Mouse (Mus musculus) spleen, adult 12 weeks (tissue): ENCODE results near the gene Lonp1.

Source experiments
- DNase-seq: peaks from one replicate; pipeline ENCODE4 v3.0.0; 2022; ENCODE audit warnings: low spot score

The Lonp1 gene

DNA sequence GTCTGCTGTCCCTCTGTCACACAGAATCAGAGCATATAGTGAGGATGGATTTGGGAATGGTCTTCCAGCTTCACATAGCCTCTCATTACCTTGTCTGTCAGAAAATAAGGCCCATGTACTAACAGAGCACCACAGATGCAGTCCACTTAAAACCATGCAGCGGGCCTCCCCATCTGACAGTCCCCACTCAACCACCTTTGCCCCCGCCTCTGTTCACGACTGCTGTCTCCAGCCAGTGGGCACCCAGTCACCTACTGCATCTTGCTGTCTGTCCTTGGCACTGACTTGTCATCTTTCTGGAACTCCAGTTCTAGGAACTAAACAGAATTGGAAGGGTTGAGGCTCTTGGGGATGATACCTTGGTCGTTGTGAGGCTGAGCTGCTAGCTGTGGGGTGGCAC lies 37.8 kb downstream of the Lonp1 start:
- no peak for DNase-seq

DNA sequence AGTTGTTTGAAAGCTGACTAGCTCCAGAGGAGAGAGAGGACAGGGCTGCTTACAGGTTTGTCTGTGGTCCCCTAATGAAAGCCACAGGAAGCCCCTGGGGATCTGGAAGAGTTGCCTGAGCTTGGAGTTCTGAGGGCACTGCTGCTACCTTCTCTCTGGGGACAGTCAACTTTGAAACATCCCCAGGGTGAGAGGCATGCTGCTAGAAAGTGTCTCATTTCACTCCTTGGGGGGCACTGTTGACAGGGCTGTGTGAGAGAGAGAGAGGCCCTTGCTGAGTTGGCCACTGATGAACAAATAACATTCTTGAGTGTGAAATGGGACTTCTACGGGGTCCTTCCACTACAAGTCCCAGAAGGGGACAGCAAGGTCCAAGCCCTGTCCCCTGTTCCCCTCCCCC lies 38.9 kb downstream of the Lonp1 start:
- no peak for DNase-seq

DNA sequence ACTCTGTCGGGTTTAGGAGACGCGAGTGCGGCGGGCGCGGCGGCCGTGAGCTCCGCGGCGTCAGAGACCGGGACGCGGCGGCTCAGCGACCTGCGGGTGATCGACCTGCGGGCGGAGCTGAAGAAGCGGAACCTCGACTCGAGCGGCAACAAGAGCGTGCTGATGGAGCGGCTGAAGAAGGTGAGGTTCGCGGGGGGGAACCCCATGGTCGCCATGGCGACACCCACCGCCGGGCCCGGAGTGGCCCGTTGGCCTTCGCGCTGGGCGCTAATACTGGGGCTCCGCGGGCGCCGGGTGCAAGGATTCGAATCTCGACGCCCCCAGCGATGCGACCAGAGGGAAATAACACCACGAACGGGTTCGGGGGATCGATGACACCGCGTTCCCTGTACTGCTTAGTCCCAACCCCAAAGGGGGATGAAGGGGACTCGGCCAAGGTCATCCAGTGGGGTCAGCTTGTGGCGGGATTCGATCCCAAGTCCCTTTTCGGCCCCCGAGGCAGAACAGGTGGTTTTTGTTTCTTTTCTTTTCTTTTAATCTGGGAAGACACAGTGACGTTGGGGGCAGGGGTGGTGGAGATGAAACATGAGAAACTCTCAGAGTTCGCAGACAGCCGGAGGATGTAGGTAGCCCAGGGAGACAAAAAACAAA lies 41.4 kb downstream of the Lonp1 start:
- peak; percentile 30 for DNase-seq

DNA sequence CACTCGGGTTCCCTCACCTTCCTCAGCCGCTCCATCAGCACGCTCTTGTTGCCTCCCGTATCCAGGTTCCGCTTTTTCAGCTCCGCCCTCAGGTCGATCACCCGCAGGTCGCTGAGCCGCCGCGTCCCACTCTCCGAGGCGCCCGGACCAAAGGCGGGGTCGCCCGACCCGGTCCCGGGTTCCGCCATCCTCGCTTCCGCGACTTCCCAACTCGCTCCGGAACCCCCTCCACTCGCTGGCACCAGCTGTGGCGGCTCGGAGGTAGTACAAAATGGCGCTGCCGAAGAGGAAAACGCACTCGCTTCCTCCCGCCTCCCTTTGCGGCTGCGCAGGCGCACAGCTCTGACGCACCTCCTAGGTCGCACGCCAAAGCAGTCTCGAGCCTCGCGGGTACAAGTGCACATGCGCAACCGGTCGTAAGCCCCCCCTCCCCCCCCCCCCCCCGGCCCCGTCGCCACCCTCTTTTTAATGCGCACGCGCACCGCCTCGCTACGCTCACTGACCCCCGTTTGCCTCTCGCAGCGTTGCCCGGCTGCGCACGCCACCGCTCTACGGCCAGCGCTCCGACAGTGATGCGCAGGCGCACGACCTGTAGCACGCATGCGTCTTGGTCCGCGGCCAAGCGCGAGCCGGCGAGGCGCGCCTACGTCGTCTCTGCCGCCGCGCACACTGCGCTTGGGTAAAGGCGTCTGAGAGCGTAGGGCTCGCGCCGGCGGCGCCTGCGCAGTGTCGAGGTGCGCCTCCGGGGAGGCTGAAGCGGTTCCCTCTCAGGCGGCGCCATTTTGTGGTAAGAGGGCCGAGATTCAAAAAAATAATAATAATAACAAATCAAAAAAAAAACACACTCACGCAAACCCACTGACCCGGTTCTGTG lies 42.2 kb downstream of the Lonp1 start, which contains the start of the genes Safb2 and Safb:
Safb2 (minus strand) TSS at position 329 of the 874 bp plus-strand sequence.
Safb (plus strand) TSS at position 569 of the 874 bp plus-strand sequence.
- peak; percentile 98 for DNase-seq

DNA sequence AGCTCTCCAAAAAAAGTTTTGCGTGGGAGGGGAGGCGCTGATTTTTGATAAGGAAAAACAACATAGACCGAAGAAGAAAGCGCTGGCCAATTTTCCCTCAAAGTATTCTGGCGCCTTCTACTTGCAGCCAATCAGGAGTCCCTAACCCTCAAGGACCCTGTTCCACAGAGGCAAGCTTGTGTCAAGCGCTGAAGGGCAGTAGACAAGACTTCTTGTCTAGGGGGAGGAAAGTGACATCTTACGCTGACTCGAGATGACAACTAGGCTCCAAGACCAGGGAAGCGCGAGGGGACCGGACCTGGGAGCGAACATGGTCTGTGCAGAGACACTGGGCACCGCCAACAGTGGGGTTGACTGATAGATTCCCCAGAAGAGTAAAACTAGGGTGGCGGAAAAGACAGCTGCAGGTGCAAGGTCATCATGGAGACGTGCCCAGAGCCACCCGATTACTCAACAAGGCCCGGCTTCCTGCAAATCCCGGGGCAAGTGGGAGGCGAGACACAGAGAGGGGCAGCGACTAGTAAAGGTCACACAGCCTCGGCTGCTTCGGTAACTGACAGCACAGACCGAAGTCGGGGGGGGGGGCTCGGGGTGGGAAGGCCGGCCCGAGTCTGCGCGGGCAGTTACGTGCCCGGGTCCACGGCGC lies 43.0 kb downstream of the Lonp1 start:
- DNase-seq, result peak; percentile 27

DNA sequence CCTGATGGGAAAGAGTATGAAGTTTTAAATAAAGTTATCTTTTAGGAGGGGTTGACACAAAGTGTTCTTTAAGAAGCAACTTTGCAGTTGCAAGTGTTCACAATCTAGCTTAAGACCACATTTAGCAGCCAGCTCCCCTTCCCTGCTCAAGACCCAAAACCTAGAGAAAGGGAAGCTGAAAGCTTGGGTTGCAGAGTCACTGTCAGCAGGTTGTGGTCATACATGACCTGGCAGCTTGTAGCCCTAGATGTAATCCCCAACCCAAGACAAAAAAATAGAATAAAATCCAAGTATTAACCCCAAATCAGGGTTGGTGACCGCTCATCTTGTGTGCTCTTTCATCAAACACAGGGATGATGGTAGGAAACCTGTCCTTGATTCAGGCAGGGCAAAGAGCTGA lies 43.6 kb downstream of the Lonp1 start:
- no peak for DNase-seq

DNA sequence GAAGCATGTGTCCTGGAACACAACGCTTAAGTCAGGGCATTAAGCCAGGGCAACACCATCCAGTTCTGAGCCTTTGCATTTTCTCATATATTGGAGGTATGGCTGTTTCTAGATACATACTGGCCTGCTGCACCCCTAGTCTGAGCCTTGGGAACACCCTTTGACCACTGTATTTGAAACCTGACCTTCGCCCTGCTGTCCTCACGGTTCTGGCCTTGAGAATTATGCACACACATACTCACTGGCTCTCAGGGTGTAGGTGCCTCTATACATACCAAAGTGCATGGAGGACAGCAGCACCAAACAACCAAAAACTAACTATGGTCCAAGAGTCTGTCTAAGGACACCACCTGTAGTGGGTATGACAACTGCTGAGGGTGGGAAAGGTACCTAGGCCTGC lies 53.7 kb downstream of the Lonp1 start:
- no peak for DNase-seq

DNA sequence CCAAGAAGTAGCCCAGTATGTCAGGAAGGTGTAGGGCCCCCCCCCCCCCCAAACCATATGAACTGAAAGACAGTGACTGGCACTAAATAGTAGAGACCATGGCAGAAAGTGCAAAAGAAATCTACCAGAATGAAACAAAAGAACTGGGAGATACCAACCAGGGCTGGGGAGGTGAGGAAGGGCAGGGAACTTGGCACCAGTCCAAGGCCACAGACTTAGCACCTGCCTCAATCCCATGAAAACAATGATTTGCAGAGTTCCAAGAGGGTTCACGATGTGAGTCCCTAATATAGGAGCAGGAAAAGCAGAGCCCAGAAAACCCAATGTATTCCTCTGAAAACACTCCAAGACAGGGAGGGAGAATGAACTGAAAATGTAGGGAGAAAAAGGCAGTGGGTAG lies 54.5 kb downstream of the Lonp1 start:
- DNase-seq, result no peak

DNA sequence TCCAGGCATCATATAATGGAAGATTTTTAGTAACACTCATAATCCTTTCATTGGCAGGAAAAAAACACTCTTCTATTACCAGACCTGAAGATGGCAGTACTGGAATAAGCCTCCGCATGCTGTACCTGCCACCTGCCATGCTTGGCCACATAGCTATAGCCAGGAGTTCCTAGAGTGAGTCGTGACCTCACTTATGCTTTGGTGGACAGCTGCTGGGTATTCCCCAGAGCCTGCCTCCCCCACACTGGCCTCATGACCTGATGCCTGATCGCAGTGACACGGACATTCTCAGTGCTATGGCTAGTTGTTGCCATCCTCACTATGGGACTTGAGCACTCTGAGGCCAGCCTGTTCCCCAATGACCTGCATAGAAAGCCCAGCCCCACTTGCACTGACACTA lies 56.4 kb downstream of the Lonp1 start:
- DNase-seq, result no peak

DNA sequence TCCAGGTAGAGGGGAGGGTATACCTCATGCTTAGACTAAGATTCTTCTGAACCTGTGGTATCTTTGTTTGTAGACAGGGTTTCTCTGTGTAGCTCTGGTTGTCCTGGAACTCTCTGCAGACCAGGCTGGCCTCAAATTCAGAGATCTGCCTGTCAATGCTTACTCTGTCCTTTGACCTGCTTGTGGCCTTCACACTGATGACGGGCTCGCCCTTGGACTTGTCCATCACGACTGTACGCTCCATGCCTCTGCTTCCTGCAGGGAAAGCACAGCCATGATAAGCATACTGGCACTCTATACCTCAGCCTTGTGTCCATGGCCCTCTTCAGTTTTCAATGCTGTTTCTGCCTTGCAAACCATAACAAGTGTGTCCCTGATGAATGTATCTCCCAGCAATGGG lies 59.3 kb downstream of the Lonp1 start:
- no peak for DNase-seq

DNA sequence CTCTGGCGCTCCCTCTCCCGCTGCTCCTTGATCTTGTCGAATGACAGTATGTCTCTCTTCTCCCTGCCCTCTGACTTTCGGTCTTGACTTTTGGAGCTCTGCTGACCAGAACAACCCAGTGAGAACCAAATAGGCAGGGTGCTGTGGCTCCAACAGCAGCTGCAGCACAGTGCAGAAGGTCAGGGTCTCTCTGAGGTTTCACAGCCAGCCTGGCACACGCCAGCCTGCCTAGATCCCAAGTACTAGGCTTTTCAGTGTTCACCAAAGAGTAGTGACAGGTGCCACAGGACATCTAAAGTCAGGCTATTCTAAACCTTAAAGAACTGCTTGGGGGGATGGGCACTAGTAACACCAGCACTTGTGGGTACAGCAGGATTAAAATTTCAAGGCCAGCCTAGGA lies 59.8 kb downstream of the Lonp1 start:
- DNase-seq, result no peak

DNA sequence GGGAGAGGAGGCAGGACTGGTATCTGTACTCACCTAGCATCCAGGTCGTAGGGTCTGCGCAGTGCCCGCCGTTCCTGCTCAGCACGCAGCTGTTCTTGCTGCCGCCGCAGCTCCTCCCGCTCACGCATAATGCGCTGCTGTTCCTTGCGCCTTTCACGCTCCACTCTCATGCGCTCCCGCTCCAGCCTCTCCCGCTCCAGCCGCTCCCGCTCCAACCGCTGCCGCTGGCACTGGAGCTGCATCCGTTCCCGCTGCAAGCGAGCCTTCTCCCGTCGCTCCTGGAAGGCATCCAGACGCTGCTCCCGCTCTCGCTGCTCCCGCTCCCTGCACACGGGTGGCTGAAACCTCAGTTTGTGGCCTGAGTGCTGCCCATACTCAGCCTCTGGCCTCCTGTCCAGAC lies 60.4 kb downstream of the Lonp1 start:
- no peak for DNase-seq
